Mouse (Mus musculus) limb, embryonic 15.5 days (tissue): ENCODE measurements around the gene Ints7. TPM values are rescaled to one million over a fixed set of nuclear protein-coding genes. Genes with fewer than 3 reads are reported as not detected.

ENCODE experiments used
- ATAC-seq: fragments of 200-750 bp; cut with Nextera tagmentation; 2 replicates; pipeline ENCODE4 v1.8.0; 2017; ENCODE audit warnings: low read depth, moderate TSS enrichment; ENCODE audit not compliant: insufficient number of reproducible peaks, low FRiP score, low TSS enrichment
- H3K27ac ChIP-seq: fragments of 300-500 bp; sonication (generic); 2 replicates; pipeline ENCODE4 v1.5.1; 2015; ENCODE audit warnings: moderate library complexity, mild to moderate bottlenecking, inconsistent platforms
- H3K27me3 ChIP-seq: fragments of 300-500 bp; sonication (generic); 2 replicates; pipeline ENCODE4 v1.6.1; 2015; ENCODE audit warnings: inconsistent platforms
- H3K36me3 ChIP-seq: fragments of 300-500 bp; sonication (generic); 2 replicates; pipeline ENCODE4 v1.6.1; 2015; ENCODE audit warnings: inconsistent platforms
- H3K4me1 ChIP-seq: fragments of 300-500 bp; sonication (generic); 2 replicates; pipeline ENCODE4 v1.6.1; 2015; ENCODE audit warnings: inconsistent platforms
- H3K4me2 ChIP-seq: fragments of 300-500 bp; sonication (generic); 2 replicates; pipeline ENCODE4 v1.6.1; 2015; ENCODE audit warnings: mild to moderate bottlenecking, inconsistent platforms
- H3K4me3 ChIP-seq: fragments of 300-500 bp; sonication (generic); 2 replicates; pipeline ENCODE4 v1.5.1; 2015; ENCODE audit warnings: mild to moderate bottlenecking, inconsistent platforms
- H3K9ac ChIP-seq: fragments of 300-500 bp; sonication (generic); 2 replicates; pipeline ENCODE4 v1.6.1; 2015; ENCODE audit warnings: inconsistent platforms
- H3K9me3 ChIP-seq: fragments of 300-500 bp; sonication (generic); 2 replicates; pipeline ENCODE4 v1.6.1; 2016; ENCODE audit warnings: inconsistent platforms
- WGBS: fragments of 180-500 bp; shearing (Covaris S2); methylation state at CpG from one replicate; pipeline ENCODE4 v1.1.7; 2015; 5-methylcytosine and 5-hydroxymethylcytosine counted together
- polyA plus RNA-seq: library from polyadenylated mRNA; unstranded; fragments of >200 nt; fragmentation: Nextera tagmentation; extraction: Ambion mirVana; gene quantifications from 2 replicates; pipeline ENCODE4 v1.2.1, GENCODE M21; 2015

Gene Ints7
- polyA plus RNA-seq, 1 experiment from 2014 or later: 44.6 TPM

GRCm38 (mm10) chr1:191559779-191560178 lies 15.7 kb upstream of the Ints7 start:
- H3K27me3 ChIP-seq: no peaks in the 10 kb centered on the region
- H3K9me3 ChIP-seq: no peaks in the 10 kb centered on the region
- peaks cover 34% of the 10 kb centered on the region for H3K36me3 ChIP-seq
- no peaks in the 10 kb centered on the region for H3K4me1 ChIP-seq
- no peak overlapping the region for H3K27ac ChIP-seq
- no peak overlapping the region for H3K4me3 ChIP-seq
- no peak for ATAC-seq
- no peak overlapping the region for H3K4me2 ChIP-seq
- 83% methylated on average over 5 of the region's 5 CpGs for WGBS
- no peak overlapping the region for H3K9ac ChIP-seq

DNA sequence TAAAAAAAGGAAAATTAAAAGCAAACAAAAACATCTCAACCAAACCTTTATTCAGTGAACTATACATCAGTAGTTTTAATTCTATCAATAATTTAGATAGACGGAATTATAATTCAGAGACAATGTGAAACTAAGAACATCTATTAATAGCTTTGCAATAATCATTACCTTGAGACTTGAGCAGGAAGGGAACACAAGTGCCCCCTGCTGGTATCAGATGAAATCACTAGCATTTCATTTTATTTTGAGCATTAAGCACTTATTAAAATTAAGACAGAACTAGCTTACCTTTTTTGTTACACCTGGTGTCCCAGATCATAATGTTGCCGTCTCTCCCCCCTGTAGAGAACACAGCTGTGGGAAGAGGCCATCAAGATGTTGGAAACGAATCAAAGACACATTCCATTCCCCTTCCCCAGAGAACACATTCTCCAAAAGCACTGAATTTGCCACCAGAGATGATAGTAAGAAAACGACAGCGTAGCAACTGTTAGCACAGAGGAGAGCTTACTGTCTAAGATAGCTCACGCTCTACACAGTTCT lies 12.5 kb upstream of the Ints7 start:
- Histone ChIP-seq H3K4me3 (no peak overlapping the region), H3K4me1 (no peaks in the 10 kb centered on the region), H3K9ac (no peak overlapping the region), H3K4me2 (no peak overlapping the region), H3K36me3 (peaks cover 21% of the 10 kb centered on the region), H3K27me3 (no peaks in the 10 kb centered on the region), H3K27ac (no peak overlapping the region), H3K9me3 (no peaks in the 10 kb centered on the region)
- WGBS: 52% methylated on average over 6 of the region's 6 CpGs
- ATAC-seq: no peak

DNA sequence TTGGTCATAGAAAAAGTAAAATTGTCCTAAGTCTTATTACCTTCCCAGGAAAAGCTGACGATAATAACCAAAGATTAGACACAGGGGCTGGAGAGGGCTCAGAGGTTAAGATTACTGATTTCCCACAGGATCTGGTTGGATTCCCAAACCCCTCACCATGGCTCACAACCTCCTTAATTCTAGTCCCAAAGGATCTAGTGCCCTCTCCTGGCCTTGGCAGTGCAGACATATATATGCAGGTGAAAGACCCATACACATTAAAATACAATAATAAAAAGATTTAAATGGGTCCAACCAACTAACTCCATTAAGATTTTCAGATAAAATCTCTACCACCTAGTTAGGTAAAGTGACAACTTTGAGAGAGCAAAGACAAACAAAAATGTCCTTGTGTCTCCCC lies 7.6 kb upstream of the Ints7 start:
- Histone ChIP-seq H3K27ac (no peak overlapping the region), H3K4me2 (no peak overlapping the region), H3K36me3 (peaks cover 12% of the 10 kb centered on the region), H3K27me3 (no peaks in the 10 kb centered on the region), H3K4me3 (no peak overlapping the region), H3K9me3 (no peaks in the 10 kb centered on the region), H3K4me1 (no peaks in the 10 kb centered on the region), H3K9ac (no peak overlapping the region)
- no peak for ATAC-seq
- 84% methylated on average over 1 of the region's 1 CpGs for WGBS

GRCm38 (mm10) chr1:191569625-191570024 lies 5.8 kb upstream of the Ints7 start:
- Histone ChIP-seq H3K27ac (no peak overlapping the region), H3K27me3 (no peaks in the 10 kb centered on the region), H3K4me1 (no peaks in the 10 kb centered on the region), H3K9ac (no peak overlapping the region), H3K4me2 (no peak overlapping the region), H3K9me3 (no peaks in the 10 kb centered on the region), H3K36me3 (peaks cover 12% of the 10 kb centered on the region), H3K4me3 (no peak overlapping the region)
- 96% methylated on average over 2 of the region's 2 CpGs for WGBS
- ATAC-seq: no peak

- no peaks in the 10 kb centered on the region for H3K4me1 ChIP-seq
- H3K27ac ChIP-seq: no peak overlapping the region
- no peak for ATAC-seq
- H3K9ac ChIP-seq: no peak overlapping the region
- H3K36me3 ChIP-seq: peaks cover 12% of the 10 kb centered on the region
- H3K4me3 ChIP-seq: no peak overlapping the region
- WGBS: 85% methylated on average over 3 of the region's 3 CpGs
- no peaks in the 10 kb centered on the region for H3K9me3 ChIP-seq
- H3K4me2 ChIP-seq: no peak overlapping the region
- H3K27me3 ChIP-seq: no peaks in the 10 kb centered on the region
Observed at GRCm38 (mm10) chr1:191570415-191570814, 5.0 kb upstream of the Ints7 start.

DNA sequence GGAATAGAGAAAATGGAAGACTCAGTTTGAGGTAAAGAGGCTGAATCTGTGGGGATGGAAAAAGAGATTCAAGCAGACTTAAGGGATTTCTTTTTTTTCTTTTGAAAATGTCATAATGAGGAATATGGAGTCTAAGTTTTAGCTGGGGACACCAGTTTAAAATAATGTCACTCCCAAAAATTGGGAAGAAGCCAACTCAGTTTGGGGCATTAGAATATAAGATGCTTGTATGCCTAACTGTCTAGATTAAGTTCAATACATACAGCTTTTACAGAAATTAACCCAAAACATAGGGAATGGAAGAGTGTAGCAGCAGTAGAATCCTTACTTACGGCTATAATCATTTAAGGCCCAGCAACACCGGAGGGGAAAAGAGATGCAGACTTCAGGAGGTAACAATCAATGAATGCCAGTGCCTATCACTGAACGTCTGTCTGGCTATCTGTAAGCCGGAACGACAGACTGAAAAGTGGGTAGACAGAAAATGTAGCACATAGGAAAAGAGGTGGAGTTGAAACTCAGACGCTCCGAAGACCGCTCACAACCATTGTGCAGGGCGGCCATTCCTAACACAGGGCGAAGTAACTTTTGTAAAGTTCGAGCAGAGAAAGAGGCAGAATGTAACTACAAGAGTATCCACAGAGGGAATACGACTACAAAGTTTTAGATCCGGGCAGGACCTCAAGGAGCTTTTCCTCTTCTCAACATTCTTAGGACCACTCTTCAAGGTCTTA lies 1.4 kb upstream of the Ints7 start:
- no peak for ATAC-seq

GRCm38 (mm10) chr1:191574871-191575457 lies 472 bp upstream of the Ints7 start:
- Histone ChIP-seq H3K27me3 (no peaks in the 10 kb centered on the region), H3K9ac (peak overlapping the region; percentile 53), H3K4me1 (peaks cover 15% of the 10 kb centered on the region), H3K27ac (peak overlapping the region; percentile 98), H3K4me2 (peak overlapping the region; percentile 59), H3K36me3 (peaks cover 7% of the 10 kb centered on the region; the same call in 1 of the 2 replicates), H3K9me3 (no peaks in the 10 kb centered on the region), H3K4me3 (peak overlapping the region; percentile 84)
- WGBS: under 1% methylated on average over 52 of the region's 52 CpGs
- ATAC-seq: peak; percentile 41

More for the DNA sequence above, 1.4 kb upstream of the Ints7 start:
- H3K9ac ChIP-seq: peak overlapping the region; percentile 53
- H3K36me3 ChIP-seq: peaks cover 4% of the 10 kb centered on the region; the same call in 1 of the 2 replicates
- H3K4me3 ChIP-seq: peak overlapping the region; percentile 84
- H3K27me3 ChIP-seq: no peaks in the 10 kb centered on the region
- no peaks in the 10 kb centered on the region for H3K9me3 ChIP-seq
- WGBS: 1% methylated on average over 13 of the region's 13 CpGs
- peaks cover 15% of the 10 kb centered on the region for H3K4me1 ChIP-seq
- H3K27ac ChIP-seq: peak overlapping the region; percentile 98
- H3K4me2 ChIP-seq: peak overlapping the region; percentile 59

GRCm38 (mm10) chr1:191579524-191579923 lies 4.1 kb downstream of the Ints7 start:
- 76% methylated on average over 3 of the region's 3 CpGs for WGBS
- no peak for ATAC-seq
- peaks cover 28% of the 10 kb centered on the region for H3K36me3 ChIP-seq
- H3K4me2 ChIP-seq: no peak overlapping the region
- H3K9me3 ChIP-seq: no peaks in the 10 kb centered on the region
- peaks cover 15% of the 10 kb centered on the region for H3K4me1 ChIP-seq
- no peaks in the 10 kb centered on the region for H3K27me3 ChIP-seq
- no peak overlapping the region for H3K4me3 ChIP-seq
- no peak overlapping the region for H3K9ac ChIP-seq
- H3K27ac ChIP-seq: no peak overlapping the region

- no peaks in the 10 kb centered on the region for H3K9me3 ChIP-seq
- no peak overlapping the region for H3K4me3 ChIP-seq
- peaks cover 10% of the 10 kb centered on the region for H3K4me1 ChIP-seq
- peaks cover 45% of the 10 kb centered on the region for H3K36me3 ChIP-seq
- H3K27me3 ChIP-seq: no peaks in the 10 kb centered on the region
- H3K27ac ChIP-seq: no peak overlapping the region
- ATAC-seq: no peak
- WGBS: 87% methylated on average over 4 of the region's 4 CpGs
- no peak overlapping the region for H3K4me2 ChIP-seq
- no peak overlapping the region for H3K9ac ChIP-seq
Observed at GRCm38 (mm10) chr1:191581641-191582040, 6.2 kb downstream of the Ints7 start.

DNA sequence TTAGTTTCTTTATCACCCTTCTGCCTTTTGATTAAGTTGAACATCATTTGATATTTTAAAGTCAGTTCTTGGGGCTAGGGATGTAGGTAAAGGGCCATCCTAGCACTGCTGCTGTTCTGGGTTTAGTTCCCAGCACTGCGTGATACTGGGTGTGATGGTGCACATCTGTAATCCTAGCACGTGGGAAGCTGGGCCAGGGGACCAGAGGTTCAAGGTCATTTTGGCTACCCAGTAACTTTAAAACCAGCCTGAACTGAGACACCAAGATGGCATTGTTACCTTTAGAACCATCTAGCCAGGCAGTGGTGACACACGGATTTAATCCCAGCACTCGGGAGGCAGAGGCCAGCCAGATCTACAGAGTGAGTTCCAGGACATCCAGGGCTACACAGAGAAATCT lies 8.4 kb downstream of the Ints7 start:
- H3K27me3 ChIP-seq: no peaks in the 10 kb centered on the region
- ATAC-seq: no peak
- no peak overlapping the region for H3K27ac ChIP-seq
- H3K4me1 ChIP-seq: no peaks in the 10 kb centered on the region
- H3K4me2 ChIP-seq: no peak overlapping the region
- peaks cover 66% of the 10 kb centered on the region for H3K36me3 ChIP-seq
- H3K9ac ChIP-seq: no peak overlapping the region
- H3K9me3 ChIP-seq: no peaks in the 10 kb centered on the region
- no peak overlapping the region for H3K4me3 ChIP-seq
- WGBS: 93% methylated on average over 4 of the region's 4 CpGs

DNA sequence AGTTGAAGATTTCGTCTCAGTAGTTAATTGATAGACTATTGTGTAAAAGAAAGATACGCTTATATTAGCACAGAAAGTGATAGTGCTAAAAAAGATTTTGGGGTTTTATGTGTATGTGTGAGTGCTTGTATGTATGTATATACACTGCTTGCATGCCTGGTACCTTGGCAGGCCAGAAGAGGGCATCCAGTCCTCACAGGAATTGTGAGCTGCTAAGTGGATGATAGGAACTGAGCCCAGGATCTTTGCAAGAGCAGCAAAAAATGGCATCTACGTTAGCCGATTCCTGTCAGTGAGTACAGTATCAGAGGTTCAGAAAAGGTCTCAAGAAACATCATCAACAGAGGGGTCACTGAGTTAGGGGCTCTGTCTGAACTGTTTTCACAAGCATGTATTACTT lies 9.0 kb downstream of the Ints7 start:
- no peaks in the 10 kb centered on the region for H3K4me1 ChIP-seq
- H3K4me2 ChIP-seq: no peak overlapping the region
- no peak overlapping the region for H3K27ac ChIP-seq
- ATAC-seq: no peak
- H3K9me3 ChIP-seq: no peaks in the 10 kb centered on the region
- H3K4me3 ChIP-seq: no peak overlapping the region
- H3K36me3 ChIP-seq: peaks cover 68% of the 10 kb centered on the region
- no peaks in the 10 kb centered on the region for H3K27me3 ChIP-seq
- no peak overlapping the region for H3K9ac ChIP-seq
- WGBS: 87% methylated on average over 4 of the region's 4 CpGs

GRCm38 (mm10) chr1:191585704-191586103 lies 10.3 kb downstream of the Ints7 start:
- H3K9me3 ChIP-seq: no peaks in the 10 kb centered on the region
- H3K27me3 ChIP-seq: no peaks in the 10 kb centered on the region
- peaks cover 69% of the 10 kb centered on the region for H3K36me3 ChIP-seq
- H3K4me1 ChIP-seq: no peaks in the 10 kb centered on the region
- no peak overlapping the region for H3K4me3 ChIP-seq
- 85% methylated on average over 2 of the region's 2 CpGs for WGBS
- H3K9ac ChIP-seq: no peak overlapping the region
- ATAC-seq: no peak
- H3K27ac ChIP-seq: no peak overlapping the region
- H3K4me2 ChIP-seq: no peak overlapping the region
